Mouse (Mus musculus) C2C12 (cell line): ENCODE measurements at regions not wholly inside any gene's neighbourhood (a gene's known extent, or its start where the extent isn't known, plus 50 kb on each side); places are given as distances from the start of the nearest gene placed in this dataset.
A peak's percentile ranks its signal among the peaks of the same experiment; 100 is the strongest.

Experiments
- H3K27me3 ChIP-seq: one replicate; pipeline ENCODE4 v1.6.1; 2011; ENCODE audit not compliant: control insufficient read depth, insufficient read depth, insufficient read length
- H3K36me3 ChIP-seq: one replicate; pipeline ENCODE4 v1.6.1; 2011; ENCODE audit not compliant: control insufficient read depth, insufficient read depth
- H3K4me3 ChIP-seq: one replicate; pipeline ENCODE4 v1.5.1; 2011; ENCODE audit warnings: mild to moderate bottlenecking, control low read depth; ENCODE audit not compliant: poor library complexity, insufficient read depth, severe bottlenecking
- H3K79me2 ChIP-seq: one replicate; pipeline ENCODE4 v1.6.1; 2011; ENCODE audit not compliant: control insufficient read depth, insufficient read depth
- H3K79me3 ChIP-seq: one replicate; pipeline ENCODE4 v1.6.1; 2011; ENCODE audit warnings: low read depth, control low read depth
- H3ac ChIP-seq: one replicate; pipeline ENCODE3; 2011; ENCODE audit warnings: low read depth; ENCODE audit not compliant: control insufficient read depth, insufficient read length
- CEBPB ChIP-seq: IDR thresholded peaks from one replicate; pipeline ENCODE4 v1.6.1; 2011; ENCODE audit warnings: low read depth, mild to moderate bottlenecking, control low read depth, moderate library complexity
- CTCF ChIP-seq: IDR thresholded peaks from one replicate; pipeline ENCODE4 v1.5.1; 2011; ENCODE audit not compliant: control insufficient read depth, insufficient read depth, insufficient read length
- FOSL1 ChIP-seq: IDR thresholded peaks from one replicate; pipeline ENCODE4 v1.8.0; 2011; ENCODE audit warnings: mild to moderate bottlenecking, low read length; ENCODE audit not compliant: poor library complexity, insufficient read depth, severe bottlenecking
- MAX ChIP-seq: IDR thresholded peaks from one replicate; pipeline ENCODE4 v1.6.1; 2011; ENCODE audit warnings: mild to moderate bottlenecking, control low read depth
- MYOD1 ChIP-seq: IDR thresholded peaks from one replicate; pipeline ENCODE4 v1.6.1; 2011; ENCODE audit warnings: low read depth; ENCODE audit not compliant: control insufficient read depth, insufficient read length
- MYOG ChIP-seq: IDR thresholded peaks from one replicate; pipeline ENCODE4 v1.6.1; 2011; ENCODE audit not compliant: control insufficient read depth, insufficient read length; ENCODE audit errors: extremely low read depth
- USF1 ChIP-seq: IDR thresholded peaks from one replicate; pipeline ENCODE4 v1.6.1; 2011; ENCODE audit warnings: low read depth, mild to moderate bottlenecking, control low read depth, moderate library complexity

- H3K36me3 ChIP-seq = no peaks in the 10 kb centered on the region
- no peaks in the 10 kb centered on the region for H3K79me2 ChIP-seq
- H3K79me3 ChIP-seq = no peaks in the 10 kb centered on the region
- TF ChIP-seq CTCF = no peak
- H3K4me3 ChIP-seq = no peak overlapping the region
- no peaks in the 10 kb centered on the region for H3K27me3 ChIP-seq
- H3ac ChIP-seq = no peak overlapping the region
These were observed 112.9 kb upstream of the Gdnf start for GRCm38 (mm10) chr15:7697724-7698123.

GRCm38 (mm10) chr15:7708836-7709235, 101.8 kb upstream of the Gdnf start:
- Histone ChIP-seq H3K4me3 (no peak overlapping the region), H3K36me3 (no peaks in the 10 kb centered on the region), H3ac (no peak overlapping the region), H3K27me3 (no peaks in the 10 kb centered on the region), H3K79me3 (no peaks in the 10 kb centered on the region), H3K79me2 (no peaks in the 10 kb centered on the region)
- no peak for TF ChIP-seq CEBPB
- no peak for TF ChIP-seq MYOG
- TF ChIP-seq USF1 = no peak
- no peak for TF ChIP-seq MYOD1
- no peak for TF ChIP-seq CTCF
- TF ChIP-seq FOSL1 = no peak
- TF ChIP-seq MAX = no peak

DNA sequence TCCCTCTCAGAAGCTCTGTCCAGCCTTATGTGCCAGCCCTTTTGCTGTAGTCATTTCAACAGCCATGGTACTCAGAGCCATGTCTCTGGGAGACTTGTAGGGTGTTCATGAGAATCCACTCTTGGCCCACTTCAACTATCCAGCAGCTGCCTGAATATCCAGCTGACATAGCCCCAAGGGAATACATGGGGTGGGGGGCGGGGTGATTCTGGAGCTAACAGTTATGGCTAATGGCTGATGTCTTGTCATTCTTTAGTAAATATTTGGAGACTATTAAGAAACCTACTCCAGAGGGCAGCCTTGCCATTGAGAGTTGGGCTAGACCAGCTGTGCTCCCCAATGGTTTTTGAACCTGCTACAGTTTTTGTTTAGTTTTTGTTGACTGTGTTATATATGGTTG, 96.0 kb upstream of the Gdnf start:
- Histone ChIP-seq H3K36me3 (no peaks in the 10 kb centered on the region), H3K79me2 (no peaks in the 10 kb centered on the region), H3K27me3 (no peaks in the 10 kb centered on the region), H3K4me3 (no peak overlapping the region), H3K79me3 (no peaks in the 10 kb centered on the region), H3ac (no peak overlapping the region)
- TF ChIP-seq MAX = no peak
- TF ChIP-seq MYOG = no peak
- TF ChIP-seq CTCF = no peak
- TF ChIP-seq FOSL1 = no peak
- no peak for TF ChIP-seq USF1
- TF ChIP-seq CEBPB = no peak
- no peak for TF ChIP-seq MYOD1

GRCm38 (mm10) chr15:7716188-7716587, 94.5 kb upstream of the Gdnf start:
- TF ChIP-seq MYOG (no peak), FOSL1 (peak; percentile 91), CTCF (no peak), USF1 (no peak), MYOD1 (no peak)
- Histone ChIP-seq H3K4me3 (no peak overlapping the region), H3ac (no peak overlapping the region), H3K36me3 (no peaks in the 10 kb centered on the region), H3K27me3 (no peaks in the 10 kb centered on the region), H3K79me2 (no peaks in the 10 kb centered on the region), H3K79me3 (no peaks in the 10 kb centered on the region)

GRCm38 (mm10) chr15:7723202-7723721, 87.4 kb upstream of the Gdnf start:
- no peak overlapping the region for H3K4me3 ChIP-seq
- no peaks in the 10 kb centered on the region for H3K27me3 ChIP-seq
- no peaks in the 10 kb centered on the region for H3K36me3 ChIP-seq
- TF ChIP-seq MYOD1 = no peak
- TF ChIP-seq FOSL1 = no peak
- no peak for TF ChIP-seq MAX
- no peak for TF ChIP-seq CTCF
- TF ChIP-seq CEBPB = no peak
- no peak for TF ChIP-seq MYOG
- TF ChIP-seq USF1 = no peak
- no peaks in the 10 kb centered on the region for H3K79me2 ChIP-seq
- no peak overlapping the region for H3ac ChIP-seq
- H3K79me3 ChIP-seq = no peaks in the 10 kb centered on the region

DNA sequence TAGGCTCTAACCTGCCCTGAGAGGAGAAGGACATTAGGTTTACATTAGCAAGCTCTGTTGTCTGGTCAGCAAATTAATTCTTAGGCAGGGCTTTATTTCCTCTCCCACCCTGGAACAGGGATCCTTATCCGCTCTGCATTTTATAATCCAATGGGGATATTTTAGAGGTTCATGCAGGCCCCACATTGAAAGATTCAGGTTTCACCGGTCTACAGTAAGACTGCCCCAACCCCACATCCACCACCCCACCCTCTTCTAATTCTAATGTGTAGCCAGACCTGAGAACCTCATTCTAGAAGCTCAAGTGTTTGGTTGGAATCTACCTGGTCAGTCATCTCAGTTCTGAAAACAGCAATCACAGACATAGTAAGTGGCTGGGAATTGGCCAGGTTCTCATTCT, 86.9 kb upstream of the Gdnf start:
- no peaks in the 10 kb centered on the region for H3K36me3 ChIP-seq
- TF ChIP-seq CEBPB = no peak
- no peak for TF ChIP-seq MAX
- no peak for TF ChIP-seq FOSL1
- no peak for TF ChIP-seq MYOD1
- no peak for TF ChIP-seq MYOG
- no peak for TF ChIP-seq USF1
- no peaks in the 10 kb centered on the region for H3K27me3 ChIP-seq
- H3K79me2 ChIP-seq = no peaks in the 10 kb centered on the region
- no peak overlapping the region for H3K4me3 ChIP-seq
- H3K79me3 ChIP-seq = no peaks in the 10 kb centered on the region
- no peak overlapping the region for H3ac ChIP-seq
